Mouse (Mus musculus) myocyte (in vitro differentiated cells): Measurements from ENCODE around the gene Acsl1.

ENCODE experiments used
- E2F4 ChIP-seq: IDR thresholded peaks from one replicate; pipeline ENCODE4 v1.6.1; 2011; ENCODE audit warnings: mild to moderate bottlenecking, control low read depth, moderate library complexity; ENCODE audit not compliant: insufficient read depth
- MAX ChIP-seq: IDR thresholded peaks from one replicate; pipeline ENCODE4 v1.6.1; 2011; ENCODE audit warnings: low read depth, mild to moderate bottlenecking, control low read depth
- MYOD1 ChIP-seq, 3 experiments: IDR thresholded peaks; one replicate each; pipeline ENCODE4 v1.6.1; 2011; ENCODE audit warnings: control low read depth in 2 of 3, low read depth in 2 of 3, mild to moderate bottlenecking in 2 of 3, moderate library complexity in 1 of 3; ENCODE audit not compliant: insufficient read length in 2 of 3, control insufficient read depth in 1 of 3
- MYOG ChIP-seq, 3 experiments: IDR thresholded peaks; one replicate each; pipeline ENCODE4 v1.6.1; 2011; ENCODE audit warnings: control low read depth in 2 of 3, low read depth in 2 of 3, mild to moderate bottlenecking in 2 of 3; ENCODE audit not compliant: insufficient read length in 2 of 3, control insufficient read depth in 1 of 3, insufficient read depth in 1 of 3
- POLR2A ChIP-seq: IDR thresholded peaks from one replicate; pipeline ENCODE4 v1.6.1; 2011; ENCODE audit warnings: low read depth, mild to moderate bottlenecking, control low read depth, moderate library complexity; ENCODE audit not compliant: insufficient read length
- TCF12 ChIP-seq: IDR thresholded peaks from one replicate; pipeline ENCODE4 v1.6.1; 2011; ENCODE audit warnings: mild to moderate bottlenecking, control low read depth; ENCODE audit not compliant: poor library complexity, insufficient read depth, severe bottlenecking
- USF1 ChIP-seq: IDR thresholded peaks from one replicate; pipeline ENCODE4 v1.6.1; 2011; ENCODE audit warnings: low read depth, mild to moderate bottlenecking, control low read depth, moderate library complexity

DNA sequence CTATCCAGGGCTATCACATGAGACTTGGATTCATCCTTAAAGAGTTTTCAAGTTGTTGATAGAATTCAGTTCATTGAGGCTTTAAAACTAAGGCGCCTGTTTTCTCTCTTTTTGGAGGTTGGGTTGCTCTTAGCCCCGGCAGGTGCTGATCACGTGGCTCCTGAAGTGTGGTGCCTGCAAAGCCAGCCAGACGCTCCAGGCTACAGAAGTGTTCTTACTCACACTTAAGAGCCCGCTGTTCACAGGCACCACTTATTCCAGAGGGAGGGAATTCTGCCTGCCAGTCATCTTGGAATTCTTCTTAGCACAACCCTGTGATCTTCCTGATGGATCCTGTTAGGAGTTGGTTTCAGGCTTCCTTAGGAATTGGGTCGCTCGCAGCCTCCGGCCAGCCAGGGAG, 97.1 kb downstream of the Acsl1 start:
- TF ChIP-seq POLR2A = no peak
- TF ChIP-seq MAX = no peak
- no peak for TF ChIP-seq USF1
- TF ChIP-seq E2F4 = no peak
- no peak for TF ChIP-seq TCF12
- TF ChIP-seq MYOG (IDR thresholded peaks at IDR 0.05; ENCODE audit: control insufficient read depth in 1 of 3, insufficient read depth in 1 of 3, insufficient read length in 2 of 3, low read depth in 2 of 3) = no peak
- no peak for TF ChIP-seq MYOD1 (IDR thresholded peaks at IDR 0.05; ENCODE audit: control insufficient read depth in 1 of 3, insufficient read length in 2 of 3, low read depth in 2 of 3)
